Mouse (Mus musculus) liver, adult 2 months (tissue): ENCODE measurements around the gene Glb1.

ENCODE experiments used
- CTCF ChIP-seq: fragments of 200-500 bp; IDR thresholded peaks from 2 replicates; pipeline ENCODE4 v1.5.1; 2011; ENCODE audit warnings: low read depth, low read length, control low read depth
- POLR2A ChIP-seq: fragments of 200-500 bp; IDR thresholded peaks from 2 replicates; pipeline ENCODE4 v1.6.1; 2011; ENCODE audit warnings: low read length, control low read depth; ENCODE audit not compliant: insufficient read depth; ENCODE audit errors: extremely low read depth

- TF ChIP-seq CTCF (no peak), POLR2A (no peak)
These were observed 118.1 kb downstream of the Glb1 start for GRCm38 (mm10) chr9:114518812-114519477.
